Mouse (Mus musculus) stomach, postnatal 0 days (tissue): Measurements from ENCODE around the gene Bcor. TPM values are rescaled to one million over a fixed set of nuclear protein-coding genes. Genes with fewer than 3 reads are reported as not detected.

Experiments
- ATAC-seq: fragments of 200-750 bp; cut with Nextera tagmentation; 2 replicates; pipeline ENCODE4 v1.8.0; 2017; ENCODE audit not compliant: low FRiP score, low TSS enrichment
- DNase-seq: peaks from one replicate; pipeline ENCODE4 v3.0.0-alpha.2; 2016; ENCODE audit warnings: low spot score
- H3K27ac ChIP-seq: fragments of 300-500 bp; sonication (generic); replicated peaks from 2 replicates; pipeline ENCODE4 v1.5.1; 2014; ENCODE audit warnings: mild to moderate bottlenecking, control low read depth
- H3K27me3 ChIP-seq: fragments of 300-500 bp; sonication (generic); 2 replicates; pipeline ENCODE4 v1.6.1; 2014; ENCODE audit warnings: low read length; ENCODE audit not compliant: control insufficient read depth, insufficient read depth
- H3K36me3 ChIP-seq: fragments of 300-500 bp; sonication (generic); 2 replicates; pipeline ENCODE4 v1.6.1; 2014; ENCODE audit warnings: low read length, mixed read lengths; ENCODE audit not compliant: control insufficient read depth, insufficient read depth
- H3K4me1 ChIP-seq: fragments of 300-500 bp; sonication (generic); replicated peaks from 2 replicates; pipeline ENCODE4 v1.6.1; 2014; ENCODE audit warnings: antibody characterized with exemption; ENCODE audit not compliant: control insufficient read depth, insufficient read depth
- H3K4me2 ChIP-seq: fragments of 300-500 bp; sonication (generic); replicated peaks from 2 replicates; pipeline ENCODE4 v1.6.1; 2014; ENCODE audit warnings: low read depth, mild to moderate bottlenecking, control low read depth, moderate library complexity
- H3K4me3 ChIP-seq: fragments of 300-500 bp; sonication (generic); 2 replicates; pipeline ENCODE4 v1.5.1; 2014; ENCODE audit warnings: low read depth, low read length, control low read depth
- H3K9ac ChIP-seq: fragments of 300-500 bp; sonication (generic); 2 replicates; pipeline ENCODE4 v1.6.1; 2014; ENCODE audit warnings: mild to moderate bottlenecking, low read length, control low read depth, mixed read lengths
- H3K9me3 ChIP-seq: fragments of 300-500 bp; sonication (generic); 2 replicates; pipeline ENCODE4 v1.6.1; 2016; ENCODE audit warnings: low read length; ENCODE audit not compliant: control insufficient read depth
- CTCF ChIP-seq: IDR thresholded peaks from 2 replicates; pipeline ENCODE4 v1.5.1; 2016; ENCODE audit warnings: antibody characterized with exemption, low read depth, mild to moderate bottlenecking, moderate library complexity
- EP300 ChIP-seq: optimal IDR thresholded peaks from 2 replicates; pipeline ENCODE3; 2016; ENCODE audit warnings: antibody characterized with exemption
- WGBS: fragments of 180-500 bp; shearing (Covaris S2); extraction: QIAGEN DNeasy Blood & Tissue Kit; methylation state at CpG from one replicate; pipeline ENCODE4 v1.1.7; 2014; 5-methylcytosine and 5-hydroxymethylcytosine counted together
- polyA plus RNA-seq: library from polyadenylated mRNA; unstranded; fragments of >200 nt; fragmentation: Nextera tagmentation; extraction: Ambion mirVana; gene quantifications from 2 replicates; pipeline ENCODE4 v1.2.1, GENCODE M21; 2015

Bcor gene
- polyA plus RNA-seq, 1 experiment from 2014 or later, result 5.5 TPM

- TF ChIP-seq CTCF (no peak), EP300 (no peak)
- no peak overlapping the region for H3K4me2 ChIP-seq
- no peak overlapping the region for H3K4me3 ChIP-seq
- no peaks in the 10 kb centered on the region for H3K27me3 ChIP-seq
- H3K4me1 ChIP-seq, result no peaks in the 10 kb centered on the region
- no peak overlapping the region for H3K27ac ChIP-seq
- H3K9ac ChIP-seq, result no peak overlapping the region
- WGBS, result 76% methylated on average over 8 of the region's 8 CpGs
- H3K36me3 ChIP-seq, result no peaks in the 10 kb centered on the region
- no peaks in the 10 kb centered on the region for H3K9me3 ChIP-seq
- DNase-seq, result no peak
- ATAC-seq, result no peak
Observed at GRCm38 (mm10) chrX:11996489-11996888, 163.7 kb downstream of the Bcor start.

DNA sequence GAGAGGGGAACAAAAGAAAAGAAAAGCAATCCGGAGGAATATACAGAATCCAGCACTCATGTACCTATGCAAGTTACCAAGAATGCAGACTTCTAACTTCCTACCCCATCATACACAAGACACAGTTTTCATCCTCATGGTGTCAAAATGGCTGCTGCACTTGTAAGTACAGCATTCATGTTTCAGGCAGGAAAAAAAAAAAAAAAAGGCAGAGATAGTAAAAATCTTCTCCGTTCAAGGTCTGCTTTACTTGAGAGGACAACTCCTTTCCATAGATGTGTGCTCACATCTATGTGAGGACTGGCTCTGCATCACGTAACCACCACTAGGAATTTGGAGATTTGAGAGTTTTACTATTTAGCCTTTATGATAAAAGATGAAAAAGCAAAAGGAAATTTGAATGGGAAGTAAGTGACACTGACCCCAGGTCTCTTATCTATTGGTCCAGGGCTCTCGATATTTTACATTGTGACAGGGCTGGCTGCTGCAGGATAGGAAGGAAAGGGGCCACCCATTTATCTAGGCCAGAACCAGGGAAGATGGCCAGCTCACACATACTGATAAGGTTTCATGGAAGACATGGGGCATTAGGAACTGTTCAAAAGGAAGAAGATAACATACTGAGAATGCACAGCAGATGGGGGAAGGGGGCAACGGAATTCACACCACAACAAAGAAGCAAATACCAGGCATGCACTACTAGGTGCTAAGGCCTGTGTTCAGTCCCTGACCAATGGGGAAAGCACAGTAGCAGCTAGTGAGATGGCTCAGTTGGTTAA lies 166.3 kb downstream of the Bcor start:
- H3K36me3 ChIP-seq, result no peaks in the 10 kb centered on the region
- H3K9me3 ChIP-seq, result no peaks in the 10 kb centered on the region
- 83% methylated on average over 5 of the region's 5 CpGs for WGBS
- ATAC-seq (no peak), DNase-seq (no peak)
- no peaks in the 10 kb centered on the region for H3K4me1 ChIP-seq
- no peak overlapping the region for H3K4me3 ChIP-seq
- no peak overlapping the region for H3K9ac ChIP-seq
- no peak overlapping the region for H3K27ac ChIP-seq
- H3K27me3 ChIP-seq, result no peaks in the 10 kb centered on the region
- no peak overlapping the region for H3K4me2 ChIP-seq
- TF ChIP-seq CTCF, result no peak
- TF ChIP-seq EP300, result no peak

- no peaks in the 10 kb centered on the region for H3K36me3 ChIP-seq
- H3K9ac ChIP-seq, result no peak overlapping the region
- TF ChIP-seq EP300 (no peak), CTCF (no peak)
- H3K27ac ChIP-seq, result no peak overlapping the region
- WGBS, result 82% methylated on average over 13 of the region's 13 CpGs
- no peaks in the 10 kb centered on the region for H3K4me1 ChIP-seq
- no peaks in the 10 kb centered on the region for H3K27me3 ChIP-seq
- no peak for DNase-seq
- no peak overlapping the region for H3K4me2 ChIP-seq
- no peaks in the 10 kb centered on the region for H3K9me3 ChIP-seq
- H3K4me3 ChIP-seq, result no peak overlapping the region
- no peak for ATAC-seq
Observed at GRCm38 (mm10) chrX:11989471-11989870, 170.7 kb downstream of the Bcor start.

DNA sequence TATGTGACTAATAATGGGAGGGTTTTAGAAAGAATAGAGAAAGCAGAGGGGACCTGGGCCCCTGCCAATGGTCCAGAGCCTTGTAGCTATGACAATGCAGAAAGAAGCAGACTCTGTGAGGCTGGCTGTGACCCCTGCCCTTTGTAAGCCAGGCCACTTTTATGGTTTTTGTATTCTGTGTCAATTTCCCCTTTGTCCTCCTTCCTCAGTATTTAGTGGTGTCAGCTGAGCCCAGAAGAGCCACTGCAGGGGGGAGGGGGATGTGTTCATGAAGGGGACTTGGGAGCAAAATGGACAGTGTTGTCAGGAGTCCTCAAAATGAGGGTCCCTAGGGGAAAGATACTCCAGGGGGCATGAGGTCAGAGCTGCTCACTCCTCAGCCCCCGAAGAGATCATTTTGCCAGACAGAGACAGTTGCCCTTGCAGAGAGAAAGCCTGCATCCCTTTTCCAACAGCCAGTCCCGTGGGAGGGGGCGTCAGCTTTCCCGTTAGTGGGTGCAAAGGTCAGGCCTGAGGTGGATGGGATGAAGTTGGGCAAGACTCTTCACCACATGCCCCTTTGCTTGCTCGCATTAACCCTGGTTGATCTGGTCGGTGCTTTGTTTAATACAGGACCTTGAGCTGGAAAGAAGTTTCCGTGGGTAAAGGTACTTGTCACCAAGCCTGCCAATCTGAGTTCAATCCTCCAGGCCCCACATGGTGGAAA lies 171.8 kb downstream of the Bcor start:
- H3K36me3 ChIP-seq, result no peaks in the 10 kb centered on the region
- no peak for DNase-seq
- no peak for TF ChIP-seq CTCF
- no peak overlapping the region for H3K27ac ChIP-seq
- H3K9ac ChIP-seq, result no peak overlapping the region
- no peaks in the 10 kb centered on the region for H3K4me1 ChIP-seq
- no peak overlapping the region for H3K4me2 ChIP-seq
- 69% methylated on average over 7 of the region's 7 CpGs for WGBS
- no peak overlapping the region for H3K4me3 ChIP-seq
- ATAC-seq, result no peak
- no peaks in the 10 kb centered on the region for H3K9me3 ChIP-seq
- H3K27me3 ChIP-seq, result no peaks in the 10 kb centered on the region

DNA sequence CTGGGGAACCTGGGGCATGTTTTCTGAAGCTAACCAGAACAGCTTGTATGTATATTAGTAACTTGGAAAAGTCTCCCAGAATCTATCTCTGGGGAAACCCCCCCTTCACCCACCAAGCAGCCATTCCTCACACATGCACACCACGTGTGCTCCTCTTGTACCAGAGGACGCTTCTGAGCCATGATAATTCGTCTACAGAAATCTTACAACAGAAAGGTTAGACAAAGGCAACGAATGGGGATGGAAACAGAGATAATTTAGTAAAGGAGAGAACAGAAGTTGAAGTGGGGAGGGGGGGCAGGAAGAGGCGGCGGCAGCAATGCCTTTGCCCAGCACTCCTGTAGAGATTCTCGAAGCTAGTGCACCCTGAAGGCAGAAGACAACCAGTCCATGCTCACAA lies 172.6 kb downstream of the Bcor start:
- no peaks in the 10 kb centered on the region for H3K9me3 ChIP-seq
- TF ChIP-seq CTCF (no peak), EP300 (no peak)
- WGBS, result 65% methylated on average over 7 of the region's 7 CpGs
- H3K27ac ChIP-seq, result no peak overlapping the region
- H3K36me3 ChIP-seq, result no peaks in the 10 kb centered on the region
- no peak overlapping the region for H3K4me2 ChIP-seq
- DNase-seq, result no peak
- no peak for ATAC-seq
- H3K9ac ChIP-seq, result no peak overlapping the region
- no peaks in the 10 kb centered on the region for H3K4me1 ChIP-seq
- H3K27me3 ChIP-seq, result no peaks in the 10 kb centered on the region
- no peak overlapping the region for H3K4me3 ChIP-seq
